Mouse (Mus musculus): ENCODE measurements around the gene Alox12b. TPM values are rescaled to one million over a fixed set of nuclear protein-coding genes. Genes with fewer than 3 reads are reported as not detected.

Alox12b gene
- polyA plus RNA-seq, 1 experiment from 2014 or later = 0.05 TPM

GRCm38 (mm10) chr11:69197194-69197593 is 40.4 kb downstream of the Alox12b start:
- ATAC-seq (ENCODE audit: insufficient number of reproducible peaks, low FRiP score, low TSS enrichment, low read depth) = no peak
- H3K4me3 ChIP-seq (ENCODE audit: low read depth, low read length) = no peak overlapping the region; the same call in 1 of the 2 replicates

GRCm38 (mm10) chr11:69197743-69198142 is 41.0 kb downstream of the Alox12b start, which contains the start of gene Alox8:
Gene Alox8, minus strand, starts transcription at chr11:69197843.
- no peak within 1 kb of the TSS for H3K9ac ChIP-seq (ENCODE audit: low read length)
- H3K4me2 ChIP-seq (ENCODE audit: low read depth, severe bottlenecking) = peak within 1 kb of the TSS; percentile 3; the same call in 1 of the 2 replicates
- no peaks in the 10 kb centered on the region for H3K4me1 ChIP-seq (ENCODE audit: control insufficient read depth, insufficient read depth, low read length)
- DNase-seq (ENCODE audit: low spot score) = no peak
- WGBS = 24% methylated on average over 6 of the region's 6 CpGs
- no peak within 1 kb of the TSS; the same call in 1 of the 2 replicates for H3K4me3 ChIP-seq (ENCODE audit: low read depth, low read length)
- H3K36me3 ChIP-seq (ENCODE audit: control insufficient read depth, insufficient read depth, low read length) = no peaks in the 10 kb centered on the region
- H3K9me3 ChIP-seq (ENCODE audit: control insufficient read depth, low read length) = no peaks in the 10 kb centered on the region
- H3K27ac ChIP-seq (replicated peaks; ENCODE audit: low read depth, low read length) = no peak within 1 kb of the TSS
- peaks cover 20% of the 10 kb centered on the region for H3K27me3 ChIP-seq (ENCODE audit: control insufficient read depth, insufficient read depth, low read length)
- no peak for ATAC-seq (ENCODE audit: insufficient number of reproducible peaks, low FRiP score, low TSS enrichment, low read depth)

More at GRCm38 (mm10) chr11:69197194-69197593, 40.4 kb downstream of the Alox12b start:
- H3K9me3 ChIP-seq (ENCODE audit: control insufficient read depth, low read length) = no peaks in the 10 kb centered on the region
- H3K36me3 ChIP-seq (ENCODE audit: control insufficient read depth, insufficient read depth, low read length) = no peaks in the 10 kb centered on the region
- peaks cover 20% of the 10 kb centered on the region for H3K27me3 ChIP-seq (ENCODE audit: control insufficient read depth, insufficient read depth, low read length)
- H3K4me1 ChIP-seq (ENCODE audit: control insufficient read depth, insufficient read depth, low read length) = no peaks in the 10 kb centered on the region
- no peak for DNase-seq (ENCODE audit: low spot score)
- H3K4me2 ChIP-seq (ENCODE audit: low read depth, severe bottlenecking) = peak overlapping the region; percentile 3; the same call in 1 of the 2 replicates
- no peak overlapping the region for H3K9ac ChIP-seq (ENCODE audit: low read length)
- 2% methylated on average over 14 of the region's 14 CpGs for WGBS
- no peak overlapping the region for H3K27ac ChIP-seq (replicated peaks; ENCODE audit: low read depth, low read length)

GRCm38 (mm10) chr11:69199251-69199650 is 42.5 kb downstream of the Alox12b start:
- Histone ChIP-seq H3K9me3 (ENCODE audit: control insufficient read depth, low read length) (no peaks in the 10 kb centered on the region), H3K27ac (replicated peaks; ENCODE audit: low read depth, low read length) (no peak overlapping the region), H3K36me3 (ENCODE audit: control insufficient read depth, insufficient read depth, low read length) (no peaks in the 10 kb centered on the region), H3K4me1 (ENCODE audit: control insufficient read depth, insufficient read depth, low read length) (no peaks in the 10 kb centered on the region), H3K9ac (ENCODE audit: low read length) (no peak overlapping the region), H3K4me2 (ENCODE audit: low read depth, severe bottlenecking) (no peak overlapping the region), H3K27me3 (ENCODE audit: control insufficient read depth, insufficient read depth, low read length) (peaks cover 20% of the 10 kb centered on the region), H3K4me3 (ENCODE audit: low read depth, low read length) (no peak overlapping the region)
- ATAC-seq (ENCODE audit: insufficient number of reproducible peaks, low FRiP score, low TSS enrichment, low read depth) (no peak), DNase-seq (ENCODE audit: low spot score) (no peak)
- WGBS = 89% methylated on average over 1 of the region's 1 CpGs

- H3K4me2 ChIP-seq (ENCODE audit: low read depth, severe bottlenecking) = no peak overlapping the region
- DNase-seq (ENCODE audit: low spot score) = no peak
- no peak overlapping the region for H3K9ac ChIP-seq (ENCODE audit: low read length)
- no peak for ATAC-seq (ENCODE audit: insufficient number of reproducible peaks, low FRiP score, low TSS enrichment, low read depth)
- peaks cover 20% of the 10 kb centered on the region for H3K27me3 ChIP-seq (ENCODE audit: control insufficient read depth, insufficient read depth, low read length)
- no peaks in the 10 kb centered on the region for H3K36me3 ChIP-seq (ENCODE audit: control insufficient read depth, insufficient read depth, low read length)
- no peaks in the 10 kb centered on the region for H3K9me3 ChIP-seq (ENCODE audit: control insufficient read depth, low read length)
- H3K27ac ChIP-seq (replicated peaks; ENCODE audit: low read depth, low read length) = no peak overlapping the region
- H3K4me3 ChIP-seq (ENCODE audit: low read depth, low read length) = no peak overlapping the region
- 49% methylated on average over 6 of the region's 6 CpGs for WGBS
- H3K4me1 ChIP-seq (ENCODE audit: control insufficient read depth, insufficient read depth, low read length) = no peaks in the 10 kb centered on the region
Measured at GRCm38 (mm10) chr11:69200231-69200630, 43.4 kb downstream of the Alox12b start.

GRCm38 (mm10) chr11:69202469-69203230 is 45.9 kb downstream of the Alox12b start:
- DNase-seq (ENCODE audit: low spot score) (no peak), ATAC-seq (ENCODE audit: insufficient number of reproducible peaks, low FRiP score, low TSS enrichment, low read depth) (no peak)
- Histone ChIP-seq H3K4me1 (ENCODE audit: control insufficient read depth, insufficient read depth, low read length) (no peaks in the 10 kb centered on the region), H3K4me3 (ENCODE audit: low read depth, low read length) (no peak overlapping the region), H3K9me3 (ENCODE audit: control insufficient read depth, low read length) (no peaks in the 10 kb centered on the region), H3K36me3 (ENCODE audit: control insufficient read depth, insufficient read depth, low read length) (no peaks in the 10 kb centered on the region), H3K27me3 (ENCODE audit: control insufficient read depth, insufficient read depth, low read length) (peaks cover 4% of the 10 kb centered on the region), H3K4me2 (ENCODE audit: low read depth, severe bottlenecking) (no peak overlapping the region), H3K27ac (replicated peaks; ENCODE audit: low read depth, low read length) (no peak overlapping the region), H3K9ac (ENCODE audit: low read length) (no peak overlapping the region)
- 83% methylated on average over 13 of the region's 13 CpGs for WGBS

- Histone ChIP-seq H3K9ac (ENCODE audit: low read length) (no peak overlapping the region), H3K36me3 (ENCODE audit: control insufficient read depth, insufficient read depth, low read length) (no peaks in the 10 kb centered on the region), H3K4me2 (ENCODE audit: low read depth, severe bottlenecking) (no peak overlapping the region; the same call in 1 of the 2 replicates), H3K27ac (replicated peaks; ENCODE audit: low read depth, low read length) (no peak overlapping the region), H3K4me3 (ENCODE audit: low read depth, low read length) (no peak overlapping the region), H3K27me3 (ENCODE audit: control insufficient read depth, insufficient read depth, low read length) (no peaks in the 10 kb centered on the region), H3K4me1 (ENCODE audit: control insufficient read depth, insufficient read depth, low read length) (no peaks in the 10 kb centered on the region), H3K9me3 (ENCODE audit: control insufficient read depth, low read length) (no peaks in the 10 kb centered on the region)
- ATAC-seq (ENCODE audit: insufficient number of reproducible peaks, low FRiP score, low TSS enrichment, low read depth) = no peak
- WGBS = 40% methylated on average over 2 of the region's 2 CpGs
- no peak for DNase-seq (ENCODE audit: low spot score)
Measured at GRCm38 (mm10) chr11:69211431-69211830, 54.6 kb downstream of the Alox12b start.

- WGBS = 87% methylated on average over 5 of the region's 5 CpGs
Measured at GRCm38 (mm10) chr11:69217411-69217810, 60.6 kb downstream of the Alox12b start.

GRCm38 (mm10) chr11:69218661-69219060 is 61.9 kb downstream of the Alox12b start:
- WGBS = 50% methylated on average over 2 of the region's 2 CpGs
- no peak for DNase-seq (ENCODE audit: low spot score)
- no peak for ATAC-seq (ENCODE audit: insufficient number of reproducible peaks, low FRiP score, low TSS enrichment, low read depth)
- Histone ChIP-seq H3K27me3 (ENCODE audit: control insufficient read depth, insufficient read depth, low read length) (no peaks in the 10 kb centered on the region), H3K4me3 (ENCODE audit: low read depth, low read length) (no peak overlapping the region), H3K36me3 (ENCODE audit: control insufficient read depth, insufficient read depth, low read length) (no peaks in the 10 kb centered on the region), H3K27ac (replicated peaks; ENCODE audit: low read depth, low read length) (no peak overlapping the region), H3K9ac (ENCODE audit: low read length) (no peak overlapping the region), H3K9me3 (ENCODE audit: control insufficient read depth, low read length) (no peaks in the 10 kb centered on the region), H3K4me2 (ENCODE audit: low read depth, severe bottlenecking) (no peak overlapping the region), H3K4me1 (ENCODE audit: control insufficient read depth, insufficient read depth, low read length) (no peaks in the 10 kb centered on the region)

More at GRCm38 (mm10) chr11:69217411-69217810, 60.6 kb downstream of the Alox12b start:
- no peak for ATAC-seq (ENCODE audit: insufficient number of reproducible peaks, low FRiP score, low TSS enrichment, low read depth)
- Histone ChIP-seq H3K4me3 (ENCODE audit: low read depth, low read length) (no peak overlapping the region), H3K27ac (replicated peaks; ENCODE audit: low read depth, low read length) (no peak overlapping the region), H3K4me1 (ENCODE audit: control insufficient read depth, insufficient read depth, low read length) (no peaks in the 10 kb centered on the region), H3K4me2 (ENCODE audit: low read depth, severe bottlenecking) (no peak overlapping the region), H3K9ac (ENCODE audit: low read length) (no peak overlapping the region), H3K27me3 (ENCODE audit: control insufficient read depth, insufficient read depth, low read length) (no peaks in the 10 kb centered on the region), H3K9me3 (ENCODE audit: control insufficient read depth, low read length) (no peaks in the 10 kb centered on the region), H3K36me3 (ENCODE audit: control insufficient read depth, insufficient read depth, low read length) (no peaks in the 10 kb centered on the region)
- no peak for DNase-seq (ENCODE audit: low spot score)

Data from limb, embryonic 11.5 days (tissue).